Mouse (Mus musculus) heart, embryonic 15.5 days (tissue): Measurements from ENCODE around the gene Gns. TPM values are rescaled to one million over a fixed set of nuclear protein-coding genes. Genes with fewer than 3 reads are reported as not detected.
A peak's percentile ranks its signal among the peaks of the same experiment; 100 is the strongest.
"Not testable (repeated sequence)": the region's sequence is repeated elsewhere in the genome, so short reads cannot be mapped to it uniquely, and the experiment has no call there.

Source experiments
- ATAC-seq: fragments of 200-750 bp; cut with Nextera tagmentation; replicated peaks from 2 replicates; pipeline ENCODE4 v1.8.0; 2017; ENCODE audit warnings: low read depth, moderate TSS enrichment; ENCODE audit not compliant: insufficient number of reproducible peaks, insufficient read depth, low FRiP score
- H3K27ac ChIP-seq: fragments of 300-500 bp; sonication (generic); 2 replicates; pipeline ENCODE4 v1.5.1; 2015; ENCODE audit warnings: mild to moderate bottlenecking, inconsistent platforms
- H3K27me3 ChIP-seq: fragments of 300-500 bp; sonication (generic); 2 replicates; pipeline ENCODE4 v1.6.1; 2015; ENCODE audit warnings: inconsistent platforms
- H3K36me3 ChIP-seq: fragments of 300-500 bp; sonication (generic); 2 replicates; pipeline ENCODE4 v1.6.1; 2015; ENCODE audit warnings: mild to moderate bottlenecking, inconsistent platforms
- H3K4me1 ChIP-seq: fragments of 300-500 bp; sonication (generic); replicated peaks from 2 replicates; pipeline ENCODE4 v1.6.1; 2015; ENCODE audit warnings: inconsistent platforms
- H3K4me2 ChIP-seq: fragments of 300-500 bp; sonication (generic); 2 replicates; pipeline ENCODE4 v1.6.1; 2015; ENCODE audit warnings: inconsistent platforms, mild to moderate bottlenecking, moderate library complexity
- H3K4me3 ChIP-seq: fragments of 300-500 bp; sonication (generic); 2 replicates; pipeline ENCODE4 v1.5.1; 2015; ENCODE audit warnings: mild to moderate bottlenecking, inconsistent platforms
- H3K9ac ChIP-seq: fragments of 300-500 bp; sonication (generic); 2 replicates; pipeline ENCODE4 v1.6.1; 2015; ENCODE audit warnings: mild to moderate bottlenecking, inconsistent platforms
- H3K9me3 ChIP-seq: fragments of 300-500 bp; sonication (generic); replicated peaks from 2 replicates; pipeline ENCODE4 v1.6.1; 2016; ENCODE audit warnings: inconsistent platforms
- WGBS: fragments of 180-500 bp; shearing (Covaris S2); methylation state at CpG from one replicate; pipeline ENCODE4 v1.1.7; 2015; ENCODE audit warnings: mixed read lengths; 5-methylcytosine and 5-hydroxymethylcytosine counted together
- polyA plus RNA-seq: library from polyadenylated mRNA; unstranded; fragments of >200 nt; fragmentation: Nextera tagmentation; extraction: Ambion mirVana; gene quantifications from 2 replicates; pipeline ENCODE4 v1.2.1, GENCODE M21; 2015

Gns gene
- 28.6 and 33.1 TPM in 2 replicates for polyA plus RNA-seq

DNA sequence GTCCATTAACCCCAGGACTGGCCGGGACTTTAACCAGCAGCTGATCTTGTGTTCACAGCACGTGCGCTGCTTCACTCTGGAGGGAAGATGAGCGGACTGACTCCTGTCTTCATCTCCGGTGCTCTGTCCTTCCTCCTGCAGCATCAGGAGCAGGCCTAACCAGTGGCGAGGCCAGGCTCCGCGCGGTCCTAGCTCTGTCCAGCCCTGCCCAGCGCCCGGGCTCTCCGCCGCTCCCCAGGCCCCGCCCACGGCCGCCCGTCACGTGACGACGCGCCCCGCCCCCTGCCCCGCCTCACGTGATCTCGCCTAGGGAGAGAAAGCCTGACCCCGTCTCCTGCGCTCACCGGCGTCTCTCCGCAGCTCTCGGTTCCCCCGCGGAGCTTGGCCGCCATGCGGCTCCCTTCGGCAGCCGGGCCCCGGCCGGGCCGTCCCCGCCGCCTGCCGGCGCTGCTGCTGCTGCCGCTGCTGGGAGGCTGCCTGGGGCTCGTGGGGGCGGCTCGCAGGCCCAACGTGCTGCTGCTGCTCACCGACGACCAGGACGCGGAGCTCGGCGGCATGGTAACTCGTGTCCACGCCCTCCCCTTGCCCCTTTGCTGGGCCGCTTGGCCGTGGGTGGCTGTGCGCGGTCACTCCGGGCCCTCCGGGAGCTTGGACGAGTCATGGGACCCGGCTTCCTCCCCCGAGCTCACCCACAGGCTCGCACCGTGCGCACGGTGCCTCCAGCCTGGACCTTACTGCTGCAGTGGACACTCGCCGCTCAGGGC, at the start of gene Gns:
Gene Gns (plus strand): TSS at position 290 of the 764 bp plus-strand sequence.
- ATAC-seq: peak; percentile 97
- H3K27ac ChIP-seq: peak within 1 kb of the TSS; percentile 78

DNA sequence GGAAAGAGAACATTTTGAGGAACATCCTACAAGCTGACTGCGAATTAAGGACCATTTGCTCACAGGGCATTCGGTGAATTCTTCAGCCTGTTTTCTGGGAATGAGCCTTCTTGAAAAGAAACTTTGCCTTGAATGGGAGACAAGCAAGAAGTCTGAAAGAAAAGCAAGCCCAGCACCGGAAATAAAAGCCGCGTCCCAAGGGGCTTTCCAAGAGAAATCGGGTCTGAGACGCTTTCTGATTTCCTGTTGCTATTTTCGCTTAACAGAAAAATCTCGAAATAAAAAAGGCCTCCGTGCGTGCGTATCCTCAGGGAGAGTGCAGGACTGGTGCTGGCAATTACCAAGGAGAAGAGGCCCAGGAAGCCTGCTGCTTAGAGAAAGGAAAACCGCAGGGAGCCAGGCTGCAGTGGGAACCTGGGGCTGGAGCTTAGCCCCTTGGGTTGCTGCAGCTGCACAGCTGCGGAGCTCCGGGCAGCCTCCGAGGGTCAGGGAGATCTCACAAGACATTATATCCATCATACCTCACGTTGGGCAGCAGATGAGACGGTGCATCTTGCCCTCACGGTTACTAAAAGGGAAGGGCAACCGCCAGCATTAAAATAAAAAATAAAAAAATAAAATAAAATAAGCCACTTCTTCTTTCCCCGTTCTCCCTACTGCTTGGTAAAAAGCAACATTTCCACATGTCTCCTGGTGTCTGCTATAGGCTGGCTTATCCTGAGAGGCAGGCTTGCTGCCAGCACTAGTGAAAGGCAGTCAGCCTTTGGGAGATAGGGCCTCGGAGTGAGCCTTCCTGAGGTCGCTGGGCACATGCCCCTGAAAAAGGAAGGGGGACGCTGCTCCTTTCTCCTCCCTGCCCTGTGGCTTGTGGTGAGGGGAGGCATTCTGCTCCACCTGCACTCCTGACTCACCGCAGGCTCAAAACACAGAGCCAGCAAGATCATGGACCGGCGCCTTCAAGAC, 49.3 kb upstream of the Gns start:
- H3K36me3 ChIP-seq: no peaks in the 10 kb centered on the region
- peak overlapping the region; percentile 24 for H3K4me2 ChIP-seq
- H3K9me3 ChIP-seq: no peaks in the 10 kb centered on the region
- H3K9ac ChIP-seq: no peak overlapping the region
- no peak overlapping the region for H3K4me3 ChIP-seq
- 32% methylated on average over 27 of the region's 27 CpGs for WGBS
- H3K27me3 ChIP-seq: peaks cover 34% of the 10 kb centered on the region
- ATAC-seq: no peak
- H3K4me1 ChIP-seq: peaks cover 13% of the 10 kb centered on the region
- H3K27ac ChIP-seq: no peak overlapping the region; the same call in 1 of the 2 replicates

More for the DNA sequence above, at the start of gene Gns:
- H3K9ac ChIP-seq: peak within 1 kb of the TSS; percentile 89
- no peaks in the 10 kb centered on the region for H3K36me3 ChIP-seq
- H3K9me3 ChIP-seq: no peaks in the 10 kb centered on the region
- H3K4me1 ChIP-seq: peaks cover 22% of the 10 kb centered on the region
- under 1% methylated on average over 70 of the region's 72 CpGs for WGBS
- peak within 1 kb of the TSS; percentile 93 for H3K4me3 ChIP-seq
- peak within 1 kb of the TSS; percentile 80 for H3K4me2 ChIP-seq
- H3K27me3 ChIP-seq: no peaks in the 10 kb centered on the region

DNA sequence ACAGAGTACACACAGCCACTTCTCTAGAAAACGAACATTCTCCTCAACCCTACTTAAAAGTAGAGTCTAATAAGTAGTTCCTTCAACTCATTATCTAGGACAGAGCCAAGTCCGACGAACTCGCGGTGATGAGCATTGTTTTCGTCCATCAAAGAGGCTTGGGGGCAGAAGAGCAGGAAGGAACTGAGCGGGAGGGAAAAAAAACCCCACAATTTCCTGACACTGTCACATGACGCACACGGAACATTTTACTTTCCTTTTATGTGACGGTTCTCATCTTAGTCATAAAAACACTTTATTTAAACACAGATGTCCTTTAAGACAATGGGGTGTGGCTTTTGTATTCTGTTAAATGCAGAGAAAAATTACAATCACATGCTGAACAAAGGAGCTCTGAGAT, 48.5 kb upstream of the Gns start:
- Histone ChIP-seq H3K27me3 (peaks cover 27% of the 10 kb centered on the region), H3K4me2 (no peak overlapping the region), H3K27ac (no peak overlapping the region), H3K4me3 (no peak overlapping the region), H3K9me3 (no peaks in the 10 kb centered on the region), H3K36me3 (no peaks in the 10 kb centered on the region), H3K4me1 (peaks cover 8% of the 10 kb centered on the region; the same call in 1 of the 2 replicates), H3K9ac (no peak overlapping the region)
- WGBS: 81% methylated on average over 10 of the region's 10 CpGs
- ATAC-seq: no peak

DNA sequence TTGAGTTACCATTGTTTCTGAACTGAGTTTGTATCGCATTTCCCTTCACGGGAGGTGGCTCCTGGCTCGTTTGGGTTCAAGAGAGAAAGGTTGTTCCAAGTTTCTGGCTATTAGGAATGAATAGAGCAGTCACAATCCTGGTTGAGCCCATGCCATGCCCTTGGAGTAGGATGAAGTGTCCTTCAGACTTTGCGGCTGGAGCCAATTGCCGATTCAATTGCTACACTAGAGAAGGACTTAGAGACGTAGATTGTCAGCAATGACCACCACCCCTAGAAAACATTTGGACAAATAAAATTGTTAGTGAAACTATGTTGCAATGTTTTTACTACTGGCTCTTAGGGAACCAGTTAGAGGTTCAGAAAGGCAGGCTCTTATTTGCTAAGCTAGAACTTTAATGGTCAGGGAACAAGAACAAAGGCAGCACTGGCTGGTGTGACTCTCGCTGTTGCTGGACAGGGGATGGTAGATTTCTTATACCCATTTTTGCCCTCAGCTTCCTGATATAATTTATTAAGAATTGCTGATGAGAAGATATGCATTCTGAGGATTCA, 46.4 kb upstream of the Gns start:
- no peaks in the 10 kb centered on the region for H3K9me3 ChIP-seq
- ATAC-seq: no peak
- no peak overlapping the region for H3K27ac ChIP-seq
- no peak overlapping the region for H3K4me2 ChIP-seq
- H3K4me1 ChIP-seq: peaks cover 11% of the 10 kb centered on the region
- 70% methylated on average over 7 of the region's 7 CpGs for WGBS
- no peak overlapping the region for H3K4me3 ChIP-seq
- 0 out of 2 replicates have a peak, but pooled peaks cover 7% of the 10 kb centered on the region for H3K27me3 ChIP-seq
- no peak overlapping the region for H3K9ac ChIP-seq
- H3K36me3 ChIP-seq: no peaks in the 10 kb centered on the region

DNA sequence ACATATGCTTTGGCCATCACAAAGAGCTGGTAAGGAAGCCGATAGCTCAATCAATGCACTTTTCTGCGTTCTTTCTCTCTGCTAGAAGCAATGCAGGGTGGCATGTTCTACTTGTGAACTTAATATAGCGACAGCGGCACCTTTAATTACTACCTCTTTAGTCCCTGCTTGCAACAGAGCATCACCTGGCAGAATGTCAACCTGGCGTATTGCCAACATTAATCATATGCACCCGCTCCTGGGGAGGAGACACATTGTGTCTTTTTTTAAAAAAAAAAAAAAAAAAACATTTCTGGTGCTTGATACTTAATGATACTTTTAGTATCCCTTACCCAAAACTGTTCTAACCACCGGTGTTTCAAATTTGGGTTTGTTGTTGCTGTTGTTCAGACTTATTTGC, 41.4 kb upstream of the Gns start:
- Histone ChIP-seq H3K9ac (no peak overlapping the region), H3K4me3 (no peak overlapping the region), H3K4me2 (no peak overlapping the region), H3K4me1 (peaks cover 3% of the 10 kb centered on the region), H3K27me3 (no peaks in the 10 kb centered on the region), H3K36me3 (no peaks in the 10 kb centered on the region), H3K9me3 (no peaks in the 10 kb centered on the region), H3K27ac (no peak overlapping the region)
- 64% methylated on average over 7 of the region's 7 CpGs for WGBS
- no peak for ATAC-seq

DNA sequence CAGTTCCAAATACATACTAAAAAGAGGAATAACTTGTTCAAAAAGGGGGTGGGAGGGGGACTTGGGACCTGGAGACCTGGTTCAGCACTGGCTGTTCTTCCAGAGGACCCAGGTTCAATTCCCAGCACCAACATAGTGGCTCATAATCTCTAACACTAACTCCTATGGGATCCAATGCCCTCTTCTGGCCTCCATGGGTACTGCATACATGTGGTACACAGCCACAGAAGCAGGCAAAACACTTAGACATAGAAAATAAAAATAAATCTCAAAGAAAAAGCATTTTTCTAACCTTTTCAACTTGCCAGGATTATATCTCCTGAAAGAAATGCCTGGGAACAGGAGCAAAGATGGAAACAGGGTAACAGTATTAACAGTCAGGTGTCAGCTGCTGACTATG, 38.7 kb upstream of the Gns start:
- Histone ChIP-seq H3K36me3 (no peaks in the 10 kb centered on the region), H3K27ac (no peak overlapping the region), H3K9ac (no peak overlapping the region), H3K9me3 (no peaks in the 10 kb centered on the region), H3K4me1 (peaks cover 3% of the 10 kb centered on the region), H3K4me3 (no peak overlapping the region), H3K27me3 (no peaks in the 10 kb centered on the region), H3K4me2 (no peak overlapping the region)
- ATAC-seq: no peak

DNA sequence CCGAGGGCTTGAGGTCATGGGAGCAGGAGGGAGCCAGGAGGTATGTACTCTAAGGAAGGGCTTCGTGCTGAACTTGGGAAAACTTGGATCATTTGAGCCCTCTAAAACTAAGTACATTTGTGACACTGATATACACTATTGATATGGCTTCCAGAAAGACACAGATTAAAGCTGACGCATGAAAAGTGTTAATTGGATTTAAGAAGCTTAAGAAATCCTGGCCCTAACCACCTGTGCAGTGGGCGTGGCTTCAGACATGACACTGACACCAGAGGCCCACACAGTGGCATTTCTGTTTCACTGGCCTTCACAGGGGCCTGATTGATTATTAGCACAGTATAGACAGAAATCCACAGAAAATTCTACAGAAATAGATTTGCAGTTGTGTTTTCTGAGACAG, 35.3 kb upstream of the Gns start:
- Histone ChIP-seq H3K27ac (no peak overlapping the region), H3K4me2 (no peak overlapping the region), H3K4me3 (no peak overlapping the region), H3K9me3 (no peaks in the 10 kb centered on the region), H3K36me3 (no peaks in the 10 kb centered on the region; the same call in 1 of the 2 replicates), H3K4me1 (no peaks in the 10 kb centered on the region), H3K9ac (no peak overlapping the region), H3K27me3 (no peaks in the 10 kb centered on the region)
- no peak for ATAC-seq
- WGBS: 74% methylated on average over 4 of the region's 4 CpGs

DNA sequence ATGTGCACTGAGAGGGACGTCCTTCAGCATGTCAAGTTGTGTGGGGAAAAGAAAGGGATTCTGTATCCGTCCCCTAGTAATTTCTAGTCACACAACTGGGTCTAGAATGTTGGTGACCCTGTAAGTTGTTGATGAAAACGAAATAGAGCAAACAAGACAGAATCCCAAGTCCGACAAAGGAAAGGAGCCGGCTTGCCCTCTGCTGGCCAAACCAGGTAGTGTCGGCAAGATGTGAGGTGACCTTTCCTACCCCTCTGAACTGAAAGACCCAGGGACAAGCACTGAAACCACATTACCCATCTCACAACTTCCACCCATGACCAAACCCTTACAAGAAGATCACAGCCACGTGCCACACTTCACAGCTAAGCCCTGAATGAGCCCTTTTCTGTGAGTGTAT, 34.0 kb upstream of the Gns start:
- no peaks in the 10 kb centered on the region for H3K9me3 ChIP-seq
- H3K4me2 ChIP-seq: no peak overlapping the region
- H3K27ac ChIP-seq: no peak overlapping the region
- no peak overlapping the region for H3K4me3 ChIP-seq
- no peaks in the 10 kb centered on the region for H3K4me1 ChIP-seq
- no peak overlapping the region for H3K9ac ChIP-seq
- no peaks in the 10 kb centered on the region; the same call in 1 of the 2 replicates for H3K36me3 ChIP-seq
- no peak for ATAC-seq
- 11% methylated on average over 7 of the region's 7 CpGs for WGBS
- no peaks in the 10 kb centered on the region for H3K27me3 ChIP-seq

DNA sequence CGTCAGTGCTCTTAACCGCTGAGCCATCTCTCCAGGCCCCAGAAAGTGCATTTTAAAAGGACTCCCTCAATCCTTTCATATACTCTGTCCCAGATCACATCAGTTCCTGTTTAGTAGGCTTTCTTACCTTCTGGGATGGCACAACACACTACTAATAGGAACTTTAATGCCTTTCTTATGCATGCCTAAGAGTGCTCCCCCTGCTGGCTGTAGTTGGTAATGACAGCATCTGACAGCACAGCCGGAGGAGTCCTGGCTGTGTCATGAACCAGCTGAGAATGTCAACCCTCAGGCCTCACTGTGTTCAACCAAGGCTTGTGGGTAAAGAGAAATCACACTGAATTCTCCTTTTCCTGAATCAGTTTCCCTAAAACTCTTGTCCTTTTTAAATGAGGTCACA, 30.3 kb upstream of the Gns start:
- Histone ChIP-seq H3K9ac (no peak overlapping the region), H3K4me1 (no peaks in the 10 kb centered on the region), H3K4me2 (no peak overlapping the region), H3K4me3 (no peak overlapping the region), H3K27me3 (no peaks in the 10 kb centered on the region), H3K27ac (no peak overlapping the region), H3K9me3 (no peaks in the 10 kb centered on the region), H3K36me3 (no peaks in the 10 kb centered on the region; the same call in 1 of the 2 replicates)
- 75% methylated on average over 3 of the region's 3 CpGs for WGBS
- ATAC-seq: no peak

DNA sequence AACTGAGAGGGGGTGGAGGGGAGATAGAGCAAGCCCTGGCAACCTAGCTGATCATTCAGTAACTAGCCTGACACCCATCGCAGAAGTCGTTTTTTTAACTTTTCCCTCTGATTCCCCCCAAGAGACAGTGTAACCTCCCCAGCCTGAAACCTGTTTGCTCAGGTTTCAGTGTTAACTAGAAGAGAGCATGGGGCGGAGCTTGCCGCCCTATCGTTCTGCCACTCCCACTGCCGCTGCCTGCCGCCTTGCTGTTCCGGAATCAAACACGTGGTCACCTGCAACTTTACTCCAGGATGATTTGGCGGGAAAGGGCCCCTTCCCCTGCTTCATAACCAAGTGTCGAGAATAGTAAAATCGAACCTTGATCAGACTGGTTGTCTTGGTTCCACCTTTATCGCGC, 28.4 kb upstream of the Gns start:
- H3K27me3 ChIP-seq, H3K9me3 ChIP-seq, H3K4me3 ChIP-seq, H3K27ac ChIP-seq, H3K9ac ChIP-seq, H3K4me1 ChIP-seq, ATAC-seq, H3K36me3 ChIP-seq: not testable (repeated sequence)
- 0 out of 2 replicates have a peak overlapping the region, but pooled peaks have one; percentile 17 for H3K4me2 ChIP-seq
- WGBS: 48% methylated on average over 14 of the region's 14 CpGs
